Mouse (Mus musculus) regulatory T cell (primary cell): Measurements from ENCODE around the gene Dnajc3.

ENCODE experiments used
- in situ Hi-C: fragments of 300-600 bp; cut with MboI, MseI; formaldehyde crosslinking; loops from one replicate; pipeline ENCODE4 v1.15.1; 2025; ENCODE audit warnings: high pct_unique_total_duplicates

The Dnajc3 gene

GRCm38 (mm10) chr14:118937533-118938492 lies at the start of gene Dnajc3:
Dnajc3 (plus strand) TSS chr14:118937976.
- in situ Hi-C loops = no loop called here

DNA sequence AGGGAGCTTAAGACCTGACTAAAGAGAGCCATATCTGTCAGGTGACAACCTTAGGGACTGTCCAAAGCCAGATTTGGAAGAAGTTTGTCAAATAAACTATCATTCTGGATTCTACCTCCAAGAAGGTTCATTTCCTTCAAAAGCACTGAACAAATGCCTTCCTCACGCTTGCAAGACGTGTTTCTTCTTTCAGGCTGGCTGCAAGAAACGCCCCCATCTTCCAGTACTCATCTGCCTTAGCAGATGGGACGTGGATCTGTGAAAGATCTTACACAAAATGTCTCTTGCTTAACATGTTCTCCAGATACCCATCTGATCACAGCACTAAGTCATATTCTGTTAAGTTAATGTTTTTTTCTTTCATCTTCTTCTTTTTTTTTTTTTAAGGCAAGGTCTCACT lies 47.7 kb upstream of the Dnajc3 start:
- in situ Hi-C loops = no loop called here

DNA sequence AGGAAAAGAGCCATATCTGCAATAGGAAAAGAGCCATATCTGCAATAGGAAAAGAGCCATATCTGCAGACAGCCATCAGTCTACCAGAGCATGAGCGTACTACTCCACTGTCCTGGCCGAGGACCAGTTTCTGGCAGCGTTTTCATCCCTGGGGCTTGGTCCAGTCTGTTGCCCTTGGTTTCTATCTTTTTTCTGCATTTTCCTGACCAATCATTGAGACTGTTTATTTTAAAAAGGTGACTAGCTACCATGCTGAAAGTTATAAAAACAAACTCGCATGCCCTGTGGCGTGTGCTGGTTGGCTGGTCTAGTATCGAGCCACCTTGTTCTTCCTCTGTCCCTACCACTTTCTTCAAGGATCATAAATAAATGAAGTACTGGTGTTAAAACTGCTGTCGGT lies 42.5 kb upstream of the Dnajc3 start:
- in situ Hi-C loops = no loop called here

- in situ Hi-C loops = no loop called here
Measured at GRCm38 (mm10) chr14:118895655-118896054, 42.1 kb upstream of the Dnajc3 start.

DNA sequence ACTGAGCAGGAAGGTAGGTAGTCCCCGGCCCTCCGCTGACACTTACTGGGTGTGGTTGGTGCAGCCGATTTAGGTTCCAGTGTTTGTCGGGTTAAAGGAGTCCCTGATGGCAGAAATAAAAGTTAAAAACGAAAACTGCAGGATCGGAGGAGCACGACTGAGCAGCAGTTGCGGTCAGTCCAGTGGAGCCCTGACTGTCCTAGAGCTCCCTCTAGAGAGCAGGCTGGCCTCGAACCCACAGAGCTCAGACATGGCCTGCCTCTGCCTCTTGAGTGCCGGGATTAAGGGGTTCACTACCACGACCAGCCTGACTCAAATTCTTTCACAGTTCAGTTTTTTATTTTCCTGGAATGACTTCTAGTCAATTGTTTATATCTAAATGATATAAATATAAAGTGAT lies 37.8 kb upstream of the Dnajc3 start:
- in situ Hi-C loops = no loop called here

DNA sequence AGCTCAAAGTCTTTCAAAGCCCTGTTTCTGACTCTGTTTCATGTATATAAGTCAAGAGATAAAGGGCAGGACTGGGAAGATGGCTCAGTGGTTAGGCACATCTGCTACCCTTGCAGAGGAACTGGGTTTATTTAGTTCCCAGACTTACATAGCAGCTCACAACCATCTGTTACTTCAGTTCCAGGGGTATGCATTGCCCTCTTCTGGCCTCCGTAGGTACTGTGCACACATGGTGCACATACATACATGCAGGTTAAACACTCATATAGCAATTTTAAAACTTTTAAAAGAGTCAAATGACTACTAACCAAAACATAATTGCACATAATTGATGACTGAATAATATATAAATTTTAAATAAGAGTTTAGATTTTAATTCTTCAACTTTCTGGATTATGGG lies 36.9 kb upstream of the Dnajc3 start:
- in situ Hi-C loops = no loop called here

GRCm38 (mm10) chr14:118903397-118903796 lies 34.4 kb upstream of the Dnajc3 start:
- in situ Hi-C loops = no loop called here

- in situ Hi-C loops = no loop called here
Measured at GRCm38 (mm10) chr14:118903867-118904562, 33.8 kb upstream of the Dnajc3 start.

DNA sequence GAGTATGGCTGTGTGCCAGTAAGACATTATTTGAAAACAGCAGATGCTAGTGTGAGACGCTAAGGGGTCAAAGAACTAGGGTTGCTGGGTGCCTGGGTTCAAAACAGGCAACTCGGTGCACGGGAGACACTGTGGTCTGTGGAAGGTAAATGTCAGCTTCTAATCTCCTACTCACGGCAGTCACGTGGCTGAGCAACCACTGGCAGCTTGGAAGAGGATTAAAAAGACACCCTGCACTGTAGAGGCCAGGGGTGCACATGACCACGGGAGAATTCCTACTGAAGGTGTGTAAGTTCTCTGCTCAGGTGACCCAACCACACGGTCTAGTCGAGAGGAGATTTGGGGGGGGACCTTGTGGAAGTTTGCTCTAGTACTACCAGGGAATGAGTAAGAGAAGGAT lies 30.2 kb upstream of the Dnajc3 start:
- in situ Hi-C loops = no loop called here

- in situ Hi-C loops = loop anchor here (5.0 to 10.0 kb wide), 2 partner anchors 75 to 83 kb away; no protein-coding TSS in a partner anchor
Measured at GRCm38 (mm10) chr14:118909872-118910271, 27.9 kb upstream of the Dnajc3 start.

DNA sequence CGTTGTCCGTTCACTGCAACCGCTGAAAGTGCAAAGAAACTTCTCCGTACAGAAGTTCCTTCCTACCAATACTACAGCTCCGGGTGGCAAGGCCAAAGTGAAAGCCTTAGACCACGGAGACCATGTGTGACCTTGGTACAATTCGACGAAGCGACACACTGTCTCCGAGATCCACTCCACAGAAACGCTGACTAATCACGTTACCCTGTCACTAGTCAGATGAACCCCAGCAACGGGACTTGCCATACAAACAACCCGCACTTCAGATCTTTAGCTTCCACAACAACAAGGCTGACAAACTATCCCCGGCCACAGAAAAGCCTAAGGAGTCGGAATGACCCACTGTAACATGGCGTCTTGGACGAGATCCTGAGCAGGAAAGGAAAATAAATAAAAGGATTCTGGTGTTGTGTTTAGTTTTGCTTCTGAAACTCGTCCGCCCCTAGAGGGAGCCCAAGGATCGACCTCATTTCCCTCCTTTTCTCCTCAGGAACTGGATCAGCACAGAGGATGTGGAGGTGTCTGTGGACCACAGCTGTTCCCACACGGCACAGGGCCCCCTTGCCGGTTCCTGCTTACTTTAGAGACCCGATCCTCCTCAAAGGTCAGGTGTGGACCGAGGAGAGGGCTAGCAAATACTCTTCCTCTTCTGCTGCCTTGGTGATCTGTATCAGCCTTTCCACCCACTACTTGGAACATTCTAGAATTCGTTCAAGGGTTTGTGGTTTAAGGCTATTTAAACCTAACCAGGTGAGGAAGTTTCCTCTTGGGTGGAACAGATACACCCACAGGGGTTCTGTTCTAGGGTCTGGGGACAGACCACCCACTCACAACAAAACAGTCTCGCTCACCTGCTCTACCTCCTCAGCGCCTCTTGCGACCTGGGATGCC lies 27.2 kb upstream of the Dnajc3 start:
- in situ Hi-C loops = loop anchor here (5.0 to 10.0 kb wide), 2 partner anchors 74 to 83 kb away; no protein-coding TSS in a partner anchor

- in situ Hi-C loops = loop anchor here (5.0 to 10.0 kb wide), 2 partner anchors 73 to 84 kb away; no protein-coding TSS in a partner anchor
Measured at GRCm38 (mm10) chr14:118911521-118911920, 26.3 kb upstream of the Dnajc3 start.

GRCm38 (mm10) chr14:118913651-118914050 lies 24.1 kb upstream of the Dnajc3 start:
- in situ Hi-C loops = loop anchor here (5.0 to 10.0 kb wide), 2 partner anchors 71 to 86 kb away; no protein-coding TSS in a partner anchor

GRCm38 (mm10) chr14:118919025-118919424 lies 18.8 kb upstream of the Dnajc3 start:
- in situ Hi-C loops = loop anchor here (10.0 kb wide), 1 partner anchor 66 kb away; no protein-coding TSS in a partner anchor

- in situ Hi-C loops = no loop called here
Measured at GRCm38 (mm10) chr14:118920654-118921053, 17.1 kb upstream of the Dnajc3 start.

DNA sequence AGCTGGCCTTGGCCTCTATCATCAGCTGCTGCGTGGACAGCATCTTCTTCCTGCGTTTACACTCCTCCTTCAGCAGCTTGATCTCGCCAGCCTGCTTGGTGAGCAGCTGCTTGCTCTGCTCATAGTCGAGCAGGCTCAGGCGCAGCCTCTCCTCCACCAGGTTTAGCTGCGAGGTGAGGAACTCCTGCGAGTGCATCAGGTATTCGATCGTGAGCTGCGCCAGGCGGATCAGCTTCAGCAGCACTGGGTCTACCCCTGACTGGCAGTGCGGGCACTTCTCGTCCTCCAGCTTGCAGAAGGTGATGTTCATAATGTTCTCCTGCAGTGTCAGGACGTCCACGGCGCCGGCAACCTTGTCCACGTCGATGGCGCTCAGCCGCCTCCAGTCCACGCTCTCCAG lies 15.5 kb upstream of the Dnajc3 start:
- in situ Hi-C loops = no loop called here

GRCm38 (mm10) chr14:118922667-118923184 lies 15.1 kb upstream of the Dnajc3 start:
- in situ Hi-C loops = no loop called here

DNA sequence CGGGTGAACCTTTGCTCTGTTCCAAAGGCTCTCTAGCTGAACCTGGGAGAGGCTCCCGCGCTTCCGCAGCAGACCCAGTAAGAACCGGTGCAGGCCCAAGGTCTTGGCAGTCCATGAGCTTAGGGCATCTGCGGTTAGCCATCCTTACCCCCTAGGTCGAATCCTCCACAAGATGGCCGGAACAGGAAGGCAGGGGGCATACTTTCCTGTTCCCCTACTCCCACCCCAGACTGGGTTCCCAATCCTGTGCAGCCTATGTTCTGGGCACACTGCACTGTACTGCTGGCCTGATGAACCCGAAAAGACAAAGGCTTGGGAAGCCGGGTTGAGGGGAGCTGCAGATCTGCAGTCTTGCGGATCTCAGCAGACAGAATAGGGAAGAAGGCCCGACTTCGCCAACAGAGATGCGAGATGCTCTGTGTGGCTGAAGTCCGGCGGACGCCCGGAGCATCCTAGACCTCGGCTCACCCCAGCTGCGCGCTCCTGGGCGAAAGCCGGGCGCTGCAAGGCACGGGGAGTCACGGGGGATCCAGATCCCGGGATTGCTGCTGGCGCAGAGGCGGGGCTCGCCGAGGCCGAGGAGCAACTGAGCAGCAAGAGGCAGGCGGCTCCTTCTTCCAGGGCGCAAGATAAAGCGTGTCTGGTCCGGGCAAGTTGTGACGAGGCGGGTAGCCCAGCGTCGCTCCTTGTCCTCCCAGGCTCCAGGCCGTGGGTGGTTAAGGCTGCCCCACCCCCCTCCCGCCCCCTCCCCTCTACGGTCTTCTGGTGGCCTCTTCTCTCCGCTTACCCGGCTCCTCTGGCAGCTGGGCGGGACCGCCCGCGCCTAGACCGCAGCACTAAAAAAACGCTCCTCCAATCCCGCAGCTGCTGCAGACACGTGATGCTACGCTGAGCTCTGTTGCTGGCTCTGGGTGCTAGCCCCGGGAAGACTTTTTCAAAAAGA lies 12.8 kb upstream of the Dnajc3 start, which contains the start of gene Dzip1:
Gene Dzip1 (minus strand): TSS at position 788 of the 943 bp plus-strand sequence.
- in situ Hi-C loops = no loop called here

DNA sequence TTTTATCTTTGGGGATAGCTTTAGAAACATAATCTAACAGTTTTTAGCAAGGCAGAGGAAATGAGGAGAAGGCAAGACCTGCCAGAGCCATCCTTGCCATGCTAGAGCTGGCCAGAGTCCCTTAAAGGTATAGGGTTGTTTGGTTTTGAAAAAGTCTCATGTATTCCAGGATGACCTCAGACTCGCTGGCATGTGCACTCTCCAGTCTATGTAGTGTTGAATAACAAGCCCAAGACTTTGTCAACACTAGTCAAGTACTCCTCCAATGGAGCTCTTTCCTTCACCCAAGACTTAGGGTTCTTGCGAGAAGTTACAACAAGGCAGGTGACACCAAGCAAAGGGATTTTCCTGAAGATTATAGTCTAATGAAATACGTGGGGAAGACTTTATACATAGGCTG lies 9.2 kb upstream of the Dnajc3 start:
- in situ Hi-C loops = no loop called here

DNA sequence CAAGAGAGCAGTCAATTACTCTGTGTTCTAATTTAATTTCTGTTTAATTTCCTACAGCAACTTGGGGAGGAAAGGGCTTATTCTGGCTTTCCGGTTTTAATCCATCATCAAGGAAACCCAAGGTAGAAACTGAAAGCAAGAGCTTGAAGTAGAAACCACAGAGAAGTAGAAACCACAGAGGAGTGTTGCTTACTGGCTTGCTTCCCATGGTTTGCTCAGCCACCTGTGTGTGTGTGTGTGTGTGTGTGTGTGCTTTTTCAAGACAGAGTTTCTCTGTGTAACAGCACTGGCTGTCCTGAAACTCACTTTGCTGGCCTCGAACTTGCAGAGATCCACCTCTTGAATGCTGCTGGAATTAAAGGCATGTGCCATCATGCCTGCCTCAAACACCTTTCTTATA lies 8.0 kb upstream of the Dnajc3 start:
- in situ Hi-C loops = loop anchor here (5.0 kb wide), 1 partner anchor 252 kb away; no protein-coding TSS in a partner anchor
